Mouse (Mus musculus) bone marrow, adult 2 months (tissue): ENCODE measurements at regions not wholly inside any gene's neighbourhood (a gene's known extent, or its start where the extent isn't known, plus 50 kb on each side); places are given as distances from the start of the nearest gene placed in this dataset.

Experiments used
- CTCF ChIP-seq: fragments of 200-500 bp; IDR thresholded peaks from 2 replicates; pipeline ENCODE4 v1.5.1; 2011; ENCODE audit warnings: low read length, control low read depth; ENCODE audit not compliant: control insufficient read depth, insufficient read depth
- POLR2A ChIP-seq: fragments of 200-500 bp; IDR thresholded peaks from 2 replicates; pipeline ENCODE4 v1.6.1; 2011; ENCODE audit warnings: low read depth, mild to moderate bottlenecking, control low read depth, low read length, borderline replicate concordance; ENCODE audit not compliant: control insufficient read depth

- TF ChIP-seq CTCF (no peak), POLR2A (no peak)
Observed at GRCm38 (mm10) chr13:71146859-71147443, 305.3 kb upstream of the Adamts16 start.
